Mouse (Mus musculus) neutrophil, adult 59 days (primary cell): ENCODE data around the gene Isx. TPM values are rescaled to one million over a fixed set of nuclear protein-coding genes. Genes with fewer than 3 reads are reported as not detected.

Experiments
- total RNA-seq, 2 experiments: library from RNA; stranded (reverse); gene quantifications; 1 replicate in 1 of 2; 2 replicates in 1 of 2; pipeline ENCODE4 v1.2.4; 2023

Gene Isx
- not detected for total RNA-seq

DNA sequence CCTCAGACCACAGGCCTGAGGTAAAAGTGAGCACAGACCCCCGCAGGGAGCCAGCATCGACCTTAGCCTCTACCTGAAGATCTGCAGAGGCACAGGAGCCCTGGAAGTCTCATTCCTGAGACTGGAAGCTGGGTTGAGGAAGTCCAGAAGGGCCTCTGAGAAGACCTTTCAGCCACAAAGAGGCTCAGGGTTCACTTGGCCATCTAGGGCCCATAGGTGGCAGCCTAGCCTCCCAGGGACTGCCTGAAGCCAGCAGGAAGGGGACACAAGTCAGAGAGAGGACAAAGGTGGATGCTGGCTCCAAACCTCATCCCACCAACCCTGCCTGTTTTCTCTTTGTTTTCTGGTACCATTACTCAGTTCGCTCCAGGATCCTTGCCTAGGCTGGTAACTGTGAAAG lies at the start of gene Isx:
TSS of gene Isx (plus strand) at position 234 of the 400 bp plus-strand sequence.

Other genes with a start within 250 kb of the Isx start
- gene Hmgxb4, start 120.2 kb downstream of the Isx start, total RNA-seq = 10 to 100 TPM; 28.0 to 29.1 TPM
- 10 to 100 TPM; 62.6 to 66.1 TPM for gene Tom1, start 160.5 kb downstream of the Isx start, total RNA-seq
- 10 to 100 TPM; 53.1 to 56.0 TPM for gene Hmox1, start 220.4 kb downstream of the Isx start, total RNA-seq
- 100 to 1,000 TPM; 108 to 116 TPM for gene Mcm5, start 236.4 kb downstream of the Isx start, total RNA-seq